Mouse (Mus musculus) activated CD4-positive, CD25-positive, alpha-beta regulatory T cell, adult 9 weeks (primary cell): ENCODE data around the gene Shisal1. TPM values are rescaled to one million over a fixed set of nuclear protein-coding genes. Genes with fewer than 3 reads are reported as not detected.

Experiments
- polyA plus RNA-seq: library from polyadenylated mRNA; unstranded; fragments of 100-300 nt; shearing (Covaris generic); gene quantifications from one replicate; pipeline ENCODE4 v1.2.1, GENCODE M21; 2017

Gene Shisal1
- polyA plus RNA-seq: not detected

DNA sequence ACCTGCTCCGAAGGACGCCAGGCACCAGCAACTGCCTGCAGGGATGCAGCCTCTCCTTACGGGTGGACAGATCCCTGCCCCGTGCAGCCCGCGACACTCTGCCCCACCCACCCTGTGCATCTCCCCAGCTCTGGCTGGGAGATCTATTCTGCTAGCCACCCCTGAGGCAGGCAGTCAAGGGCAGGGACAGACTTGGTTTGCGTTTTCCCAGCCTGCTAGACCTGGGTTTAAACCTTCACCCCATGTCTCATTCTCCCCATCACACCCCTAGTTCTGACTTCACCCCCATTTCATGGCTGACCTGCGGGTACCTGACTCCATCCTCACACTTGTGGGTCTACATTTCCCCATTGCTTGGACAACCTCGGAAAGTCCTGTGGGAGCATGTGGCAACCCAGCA lies at the start of gene Shisal1:
TSS of gene Shisal1 (minus strand) at position 101 of the 400 bp plus-strand sequence.

Other genes starting within 250 kb of the Shisal1 start
- gene Parvb, start 215.1 kb downstream of the Shisal1 start, polyA plus RNA-seq: 0.71 TPM
- gene Parvg, start 123.1 kb downstream of the Shisal1 start, polyA plus RNA-seq: 165 TPM
- gene Rtl6, start 110.7 kb upstream of the Shisal1 start, polyA plus RNA-seq: 3.7 TPM
- gene Prr5, start 222.5 kb upstream of the Shisal1 start, polyA plus RNA-seq: 0.27 TPM